Mouse (Mus musculus) brain, embryonic 14.5 days (tissue): Measurements from ENCODE around the gene Thoc6. TPM values are rescaled to one million over a fixed set of nuclear protein-coding genes. Genes with fewer than 3 reads are reported as not detected.

Experiments used
- DNase-seq: peaks from one replicate; pipeline ENCODE4 v3.0.0-alpha.2; 2011; ENCODE audit warnings: low read depth
- CTCF ChIP-seq: fragments of 200-500 bp; IDR thresholded peaks from 2 replicates; pipeline ENCODE4 v1.5.1; 2012; ENCODE audit warnings: inconsistent platforms, mild to moderate bottlenecking, moderate library complexity, borderline replicate concordance; ENCODE audit not compliant: insufficient read depth, insufficient read length; ENCODE audit errors: extremely low read depth
- POLR2A ChIP-seq: fragments of 200-500 bp; IDR thresholded peaks from 2 replicates; pipeline ENCODE4 v1.6.1; 2012; ENCODE audit warnings: mild to moderate bottlenecking, inconsistent platforms, borderline replicate concordance; ENCODE audit not compliant: poor library complexity, insufficient read depth, insufficient read length, severe bottlenecking; ENCODE audit errors: extremely low read depth
- polyA plus RNA-seq: library from polyadenylated mRNA; depleted of rRNA; stranded (reverse); fragments of >200 nt; gene quantifications from 2 replicates; pipeline ENCODE4 v1.2.3, GENCODE M21; 2012

The Thoc6 gene
- polyA plus RNA-seq, 1 experiment = 38.7 TPM

GRCm38 (mm10) chr17:23694491-23694890, 20.8 kb upstream of the Thoc6 start:
- no peak for DNase-seq
- TF ChIP-seq POLR2A (no peak), CTCF (no peak)

DNA sequence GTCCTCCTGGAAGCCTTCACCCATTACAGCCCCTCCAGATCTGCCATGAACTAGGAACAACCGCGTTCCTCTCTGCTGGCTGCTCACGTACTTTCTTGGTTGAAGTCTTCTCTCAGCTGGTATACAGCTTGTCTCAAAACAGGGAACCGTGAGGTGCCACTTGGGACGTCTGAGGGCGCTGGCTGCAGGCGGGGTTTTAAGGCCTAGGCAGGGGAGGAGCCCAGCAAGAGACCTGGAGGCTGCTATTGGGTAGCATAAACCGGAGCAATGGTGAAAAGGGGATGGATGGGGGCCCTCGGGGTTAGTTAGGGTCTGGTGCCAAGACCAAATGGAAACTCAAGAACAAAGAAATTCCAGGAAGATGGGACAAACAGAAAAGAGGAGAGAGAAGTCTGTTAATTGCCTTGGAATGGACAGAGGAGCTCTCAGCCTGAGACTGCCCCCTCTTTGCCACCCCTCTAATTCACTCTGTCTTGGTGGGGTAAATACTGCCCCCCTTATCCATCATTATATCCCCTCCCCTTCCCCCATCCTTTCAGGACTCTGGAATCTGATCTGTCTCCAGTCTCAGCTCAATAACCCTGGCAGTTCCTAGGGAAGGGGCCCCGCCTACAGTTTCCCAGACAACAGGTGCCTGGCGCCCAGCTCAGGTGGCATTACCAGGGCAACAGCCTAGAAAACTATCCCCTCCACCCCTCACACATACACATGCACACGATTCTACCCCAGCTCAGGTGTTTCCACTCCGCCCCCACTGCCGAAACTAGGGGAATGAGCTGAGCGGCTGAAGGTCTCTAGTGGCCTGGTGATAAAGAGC, 10.4 kb upstream of the Thoc6 start, which contains the start of gene Cldn9:
Cldn9 (minus strand) TSS at position 171 of the 817 bp plus-strand sequence.
- peak; percentile 51 for DNase-seq
- TF ChIP-seq POLR2A (no peak), CTCF (no peak)

DNA sequence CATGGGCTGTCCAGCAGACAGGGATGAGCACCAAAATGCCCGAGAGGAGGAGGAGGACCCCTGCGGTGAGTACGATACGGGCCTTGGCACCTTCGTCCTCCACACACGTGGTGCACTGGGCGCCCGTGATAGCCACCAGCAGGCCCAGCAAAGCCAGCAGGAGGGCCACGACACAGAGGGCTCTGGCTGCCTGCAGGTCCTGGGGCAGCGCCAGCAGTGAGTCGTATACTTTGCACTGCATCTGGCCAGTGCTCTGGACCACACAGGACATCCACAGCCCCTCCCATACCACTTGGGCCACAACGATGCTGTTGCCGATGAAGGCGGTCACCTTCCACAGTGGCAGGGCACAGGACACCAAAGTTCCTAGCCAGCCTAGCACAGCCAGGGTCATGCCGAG, 9.5 kb upstream of the Thoc6 start:
- TF ChIP-seq CTCF = no peak
- no peak for TF ChIP-seq POLR2A
- no peak for DNase-seq

- TF ChIP-seq POLR2A (no peak), CTCF (no peak)
Measured at GRCm38 (mm10) chr17:23682530-23682929, 8.8 kb upstream of the Thoc6 start.

DNA sequence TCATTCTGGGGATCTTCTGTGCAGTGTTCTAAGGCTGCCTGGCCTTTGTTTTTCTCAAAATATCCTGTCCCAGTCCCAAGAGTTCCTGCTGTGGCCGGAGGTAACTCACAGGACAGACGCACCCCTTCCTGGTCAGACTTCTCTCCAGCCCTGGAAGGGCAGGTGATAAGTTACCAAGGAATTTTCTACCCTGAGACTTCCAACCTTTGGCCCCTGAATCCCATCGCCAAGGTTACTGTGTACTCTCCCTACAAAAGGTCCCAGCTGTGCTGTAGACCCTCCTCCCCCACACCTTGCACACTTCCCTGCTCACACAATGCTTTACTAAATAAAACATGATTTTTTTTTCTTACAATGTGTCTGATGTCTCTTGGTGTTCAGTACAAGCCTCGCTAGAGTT, 8.4 kb upstream of the Thoc6 start:
- no peak for DNase-seq
- no peak for TF ChIP-seq POLR2A
- TF ChIP-seq CTCF = no peak

More at GRCm38 (mm10) chr17:23682530-23682929, 8.8 kb upstream of the Thoc6 start:
- DNase-seq = no peak

GRCm38 (mm10) chr17:23681086-23681485, 7.4 kb upstream of the Thoc6 start:
- TF ChIP-seq POLR2A (no peak), CTCF (no peak)

DNA sequence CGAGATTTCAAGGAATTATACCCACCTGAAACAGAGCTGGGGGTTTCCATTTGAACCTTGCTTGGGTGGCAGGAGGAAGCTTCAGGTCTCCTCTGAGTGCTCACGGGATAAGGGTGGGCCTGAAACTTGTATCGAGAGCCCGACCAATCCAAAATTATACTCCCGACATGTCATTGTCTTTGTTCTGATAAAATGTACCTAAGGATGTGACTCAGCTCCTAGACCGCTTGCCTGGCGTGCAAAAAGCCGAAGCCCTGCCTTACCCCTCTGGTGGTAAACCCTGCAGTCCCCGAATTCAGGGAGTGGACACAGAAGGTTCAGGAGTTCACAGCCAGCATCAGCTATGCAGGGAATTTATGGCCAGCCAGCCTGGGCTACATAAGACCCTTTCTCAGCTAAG, 6.7 kb upstream of the Thoc6 start:
- TF ChIP-seq POLR2A (no peak), CTCF (no peak)
- no peak for DNase-seq

More at GRCm38 (mm10) chr17:23681086-23681485, 7.4 kb upstream of the Thoc6 start:
- no peak for DNase-seq

- TF ChIP-seq POLR2A (no peak), CTCF (no peak)
- no peak for DNase-seq
Measured at GRCm38 (mm10) chr17:23679127-23679835, 5.6 kb upstream of the Thoc6 start, which contains the start of gene Cldn6. Gene Cldn6, plus strand, starts transcription at chr17:23679249.

DNA sequence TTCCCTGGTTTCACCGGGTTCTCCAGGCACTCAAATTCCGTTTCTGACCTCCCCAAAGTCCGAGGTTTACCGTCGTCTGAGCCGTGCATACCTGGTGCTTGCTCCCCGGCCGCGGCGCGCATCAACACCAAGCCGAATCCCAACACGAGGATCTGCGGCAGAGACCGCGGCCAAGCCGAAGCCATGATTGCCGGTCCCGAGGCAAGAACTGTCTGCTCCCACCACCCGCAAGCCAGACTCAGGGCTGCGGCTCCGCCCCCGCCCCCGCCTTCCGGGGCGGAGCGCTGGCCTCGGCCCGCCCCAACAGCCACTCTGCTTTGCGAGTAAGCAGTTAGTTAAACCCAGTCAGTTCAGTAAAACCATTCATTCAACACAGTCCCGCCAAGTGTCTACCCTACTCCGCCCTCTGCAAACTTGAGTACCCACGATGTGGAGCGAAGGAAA, 3.6 kb upstream of the Thoc6 start, which contains the start of gene Tnfrsf12a:
Tnfrsf12a (minus strand) TSS at position 233 of the 444 bp plus-strand sequence.
- TF ChIP-seq POLR2A (peak; percentile 33; the same call in 1 of the 2 replicates), CTCF (no peak)
- DNase-seq = peak; percentile 91

DNA sequence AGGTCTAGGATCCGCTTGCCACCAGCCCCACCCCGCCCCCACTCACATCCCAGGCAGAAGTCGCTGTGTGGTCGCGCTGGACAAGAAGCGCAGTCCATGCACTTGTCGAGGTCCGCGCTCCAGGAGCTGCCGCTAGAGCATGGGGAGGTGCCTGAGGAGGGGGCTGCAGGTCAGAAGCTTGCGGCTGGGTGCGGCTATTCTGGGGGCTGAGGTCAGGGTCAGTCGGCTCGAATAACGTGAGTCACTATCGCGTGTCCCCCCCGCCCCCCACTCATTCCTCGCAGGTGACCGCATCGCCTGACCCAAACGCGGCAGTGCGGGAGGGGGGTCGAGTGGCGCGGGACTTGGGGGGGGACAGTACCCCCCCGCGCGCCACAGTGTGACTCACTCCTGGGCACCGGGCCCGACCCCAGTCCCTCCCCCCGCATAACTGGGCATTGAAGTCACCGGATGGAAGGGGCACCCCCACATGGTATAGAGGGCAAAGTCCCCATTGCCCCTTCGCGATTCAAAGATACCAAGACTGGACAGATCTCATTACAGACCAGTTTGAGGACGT, 2.9 kb upstream of the Thoc6 start:
- no peak for TF ChIP-seq POLR2A
- TF ChIP-seq CTCF = no peak
- peak; percentile 24 for DNase-seq
